Mouse (Mus musculus): Measurements from ENCODE around the gene Cyp4f37. TPM values are rescaled to one million over a fixed set of nuclear protein-coding genes. Genes with fewer than 3 reads are reported as not detected.

The Cyp4f37 gene
- polyA plus RNA-seq (2015; fragmentation: Nextera tagmentation; extraction: Ambion mirVana) = 0.35 TPM in 1 of 2 replicates, not detected in the other

GRCm38 (mm10) chr17:32621018-32621417, at the start of gene Cyp4f37:
Gene Cyp4f37 (plus strand): TSS chr17:32621309.

GRCm38 (mm10) chr17:32658712-32659111, 37.6 kb downstream of the Cyp4f37 start, which contains the start of gene Cyp4f40:
Gene Cyp4f40 (plus strand): TSS chr17:32658900.

GRCm38 (mm10) chr17:32685048-32685750, 64.1 kb downstream of the Cyp4f37 start, which contains the start of gene Cyp4f15:
Gene Cyp4f15 (plus strand): TSS chr17:32685627.

Other genes with a start within 250 kb of the Cyp4f37 start
- 10.3 and 12.0 TPM in 2 replicates for gene Wiz, start 231.9 kb upstream of the Cyp4f37 start, polyA plus RNA-seq (2015; fragmentation: Nextera tagmentation; extraction: Ambion mirVana)
- 0.20 and 1.4 TPM in 2 replicates for gene Rasal3, start 217.7 kb upstream of the Cyp4f37 start, polyA plus RNA-seq (2015; fragmentation: Nextera tagmentation; extraction: Ambion mirVana)
- gene Pglyrp2, start 197.1 kb upstream of the Cyp4f37 start, polyA plus RNA-seq (2015; fragmentation: Nextera tagmentation; extraction: Ambion mirVana) = not detected in 2 replicates
- gene Cyp4f39, start 168.6 kb upstream of the Cyp4f37 start, polyA plus RNA-seq (2015; fragmentation: Nextera tagmentation; extraction: Ambion mirVana) = 3.3 and 3.8 TPM in 2 replicates
- 3.5 and 4.0 TPM in 2 replicates for gene Cyp4f17, start 115.3 kb upstream of the Cyp4f37 start, polyA plus RNA-seq (2015; fragmentation: Nextera tagmentation; extraction: Ambion mirVana)
- gene Cyp4f16, start 84.8 kb upstream of the Cyp4f37 start, polyA plus RNA-seq (2015; fragmentation: Nextera tagmentation; extraction: Ambion mirVana) = 13.7 and 14.1 TPM in 2 replicates
- 0.07 TPM in 1 of 2 replicates, not detected in the other for gene Cyp4f40, start 37.6 kb downstream of the Cyp4f37 start, polyA plus RNA-seq (2015; fragmentation: Nextera tagmentation; extraction: Ambion mirVana)
- 1.3 and 1.4 TPM in 2 replicates for gene Cyp4f15, start 64.3 kb downstream of the Cyp4f37 start, polyA plus RNA-seq (2015; fragmentation: Nextera tagmentation; extraction: Ambion mirVana)
- gene Zfp871, start 167.0 kb downstream of the Cyp4f37 start, polyA plus RNA-seq (2015; fragmentation: Nextera tagmentation; extraction: Ambion mirVana) = 21.6 TPM in 2 replicates
- gene Zfp811, start 188.6 kb downstream of the Cyp4f37 start, polyA plus RNA-seq (2015; fragmentation: Nextera tagmentation; extraction: Ambion mirVana) = 6.3 and 7.3 TPM in 2 replicates
- gene Zfp799, start 209.0 kb downstream of the Cyp4f37 start, polyA plus RNA-seq (2015; fragmentation: Nextera tagmentation; extraction: Ambion mirVana) = 4.2 and 5.7 TPM in 2 replicates